Mouse (Mus musculus): ENCODE data around the gene Rsad1. TPM values are rescaled to one million over a fixed set of nuclear protein-coding genes. Genes with fewer than 3 reads are reported as not detected.

Rsad1 gene
- polyA plus RNA-seq, 1 experiment from 2014 or later: 3.9 TPM

GRCm38 (mm10) chr11:94495415-94495814 lies 53.6 kb downstream of the Rsad1 start:
- H3K27ac ChIP-seq (ENCODE audit: low read depth, low read length): no peak overlapping the region
- ATAC-seq (replicated peaks; ENCODE audit: low FRiP score): no peak
- peaks cover 63% of the 10 kb centered on the region for H3K27me3 ChIP-seq (replicated peaks; ENCODE audit: control insufficient read depth, insufficient read depth, low read length)

GRCm38 (mm10) chr11:94491749-94492099 lies 57.3 kb downstream of the Rsad1 start:
- Histone ChIP-seq H3K27me3 (replicated peaks; ENCODE audit: control insufficient read depth, insufficient read depth, low read length) (peaks cover 49% of the 10 kb centered on the region), H3K4me2 (peak overlapping the region; percentile 71), H3K36me3 (ENCODE audit: control insufficient read depth, insufficient read depth, low read length) (no peaks in the 10 kb centered on the region), H3K9ac (ENCODE audit: low read depth, low read length) (no peak overlapping the region), H3K9me3 (ENCODE audit: control insufficient read depth, low read length) (no peaks in the 10 kb centered on the region), H3K27ac (ENCODE audit: low read depth, low read length) (no peak overlapping the region), H3K4me1 (replicated peaks; ENCODE audit: control insufficient read depth, insufficient read depth, low read length) (no peaks in the 10 kb centered on the region; the same call in 1 of the 2 replicates), H3K4me3 (ENCODE audit: low read depth, low read length) (peak overlapping the region; percentile 50; the same call in 1 of the 2 replicates)
- DNase-seq (ENCODE audit: low spot score): no peak
- WGBS: 47% methylated on average over 7 of the region's 7 CpGs
- ATAC-seq (replicated peaks; ENCODE audit: low FRiP score): no peak

More at GRCm38 (mm10) chr11:94495415-94495814, 53.6 kb downstream of the Rsad1 start:
- no peaks in the 10 kb centered on the region; the same call in none of the 2 replicates for H3K4me1 ChIP-seq (replicated peaks; ENCODE audit: control insufficient read depth, insufficient read depth, low read length)
- no peak for DNase-seq (ENCODE audit: low spot score)
- no peak overlapping the region for H3K4me3 ChIP-seq (ENCODE audit: low read depth, low read length)
- H3K4me2 ChIP-seq: no peak overlapping the region
- no peaks in the 10 kb centered on the region for H3K36me3 ChIP-seq (ENCODE audit: control insufficient read depth, insufficient read depth, low read length)
- no peaks in the 10 kb centered on the region for H3K9me3 ChIP-seq (ENCODE audit: control insufficient read depth, low read length)
- 70% methylated on average over 3 of the region's 3 CpGs for WGBS
- no peak overlapping the region for H3K9ac ChIP-seq (ENCODE audit: low read depth, low read length)

- 7% methylated on average over 55 of the region's 55 CpGs for WGBS
- peak overlapping the region; percentile 71 for H3K4me2 ChIP-seq
- H3K4me3 ChIP-seq (ENCODE audit: low read depth, low read length): peak overlapping the region; percentile 50
- H3K36me3 ChIP-seq (ENCODE audit: control insufficient read depth, insufficient read depth, low read length): no peaks in the 10 kb centered on the region
- peak overlapping the region; percentile 59 for H3K9ac ChIP-seq (ENCODE audit: low read depth, low read length)
- peaks cover 49% of the 10 kb centered on the region for H3K27me3 ChIP-seq (replicated peaks; ENCODE audit: control insufficient read depth, insufficient read depth, low read length)
- no peaks in the 10 kb centered on the region for H3K9me3 ChIP-seq (ENCODE audit: control insufficient read depth, low read length)
- no peaks in the 10 kb centered on the region; the same call in 1 of the 2 replicates for H3K4me1 ChIP-seq (replicated peaks; ENCODE audit: control insufficient read depth, insufficient read depth, low read length)
- DNase-seq (ENCODE audit: low spot score) (no peak), ATAC-seq (replicated peaks; ENCODE audit: low FRiP score) (no peak)
- no peak overlapping the region for H3K27ac ChIP-seq (ENCODE audit: low read depth, low read length)
Measured at GRCm38 (mm10) chr11:94491035-94491748, 57.9 kb downstream of the Rsad1 start.

Other genes starting within 250 kb of the Rsad1 start
- gene Luc7l3, start 227.3 kb downstream of the Rsad1 start, polyA plus RNA-seq (2014; fragmentation: Nextera tagmentation; extraction: Ambion mirVana): 90.6 and 97.6 TPM in 2 replicates
- 12.7 and 13.2 TPM in 2 replicates for gene Ankrd40, start 221.3 kb downstream of the Rsad1 start, polyA plus RNA-seq (2014; fragmentation: Nextera tagmentation; extraction: Ambion mirVana)
- gene Abcc3, start 156.3 kb downstream of the Rsad1 start, polyA plus RNA-seq (2014; fragmentation: Nextera tagmentation; extraction: Ambion mirVana): 3.2 and 6.0 TPM in 2 replicates
- 2.7 and 4.7 TPM in 2 replicates for gene Cacna1g, start 75.1 kb downstream of the Rsad1 start, polyA plus RNA-seq (2014; fragmentation: Nextera tagmentation; extraction: Ambion mirVana)
- not detected in 2 replicates for gene Spata20, start 63.1 kb downstream of the Rsad1 start, polyA plus RNA-seq (2014; fragmentation: Nextera tagmentation; extraction: Ambion mirVana)
- 0.84 and 0.91 TPM in 2 replicates for gene Epn3, start 49.3 kb downstream of the Rsad1 start, polyA plus RNA-seq (2014; fragmentation: Nextera tagmentation; extraction: Ambion mirVana)
- gene Mycbpap, start 27.5 kb downstream of the Rsad1 start, polyA plus RNA-seq (2014; fragmentation: Nextera tagmentation; extraction: Ambion mirVana): 0.84 and 1.1 TPM in 2 replicates
- gene Chad, start 15.8 kb upstream of the Rsad1 start, polyA plus RNA-seq (2014; fragmentation: Nextera tagmentation; extraction: Ambion mirVana): 0.16 and 0.25 TPM in 2 replicates
- gene Acsf2, start 52.6 kb upstream of the Rsad1 start, polyA plus RNA-seq (2014; fragmentation: Nextera tagmentation; extraction: Ambion mirVana): 2.6 and 3.1 TPM in 2 replicates
- gene Lrrc59, start 80.5 kb upstream of the Rsad1 start, polyA plus RNA-seq (2014; fragmentation: Nextera tagmentation; extraction: Ambion mirVana): 224 and 246 TPM in 2 replicates
- gene Mrpl27, start 104.5 kb upstream of the Rsad1 start, polyA plus RNA-seq (2014; fragmentation: Nextera tagmentation; extraction: Ambion mirVana): 127 and 132 TPM in 2 replicates
- 35.5 and 40.5 TPM in 2 replicates for gene Eme1, start 104.7 kb upstream of the Rsad1 start, polyA plus RNA-seq (2014; fragmentation: Nextera tagmentation; extraction: Ambion mirVana)
- gene Xylt2, start 128.3 kb upstream of the Rsad1 start, polyA plus RNA-seq (2014; fragmentation: Nextera tagmentation; extraction: Ambion mirVana): 8.8 and 10.5 TPM in 2 replicates
- 0.10 TPM in 1 of 2 replicates, not detected in the other for gene Gm11541, start 155.2 kb upstream of the Rsad1 start, polyA plus RNA-seq (2014; fragmentation: Nextera tagmentation; extraction: Ambion mirVana)
- gene Cdc34b, start 192.5 kb upstream of the Rsad1 start, polyA plus RNA-seq (2014; fragmentation: Nextera tagmentation; extraction: Ambion mirVana): 0.23 TPM in 1 of 2 replicates, not detected in the other
- not detected in 2 replicates for gene Tmem92, start 233.4 kb upstream of the Rsad1 start, polyA plus RNA-seq (2014; fragmentation: Nextera tagmentation; extraction: Ambion mirVana)

Data from liver, embryonic 11.5 days (tissue).